Mouse (Mus musculus): ENCODE data around the gene Actn2.

- TF ChIP-seq CTCF (IDR thresholded peaks at IDR 0.05; ENCODE audit: low read depth): no peak
- TF ChIP-seq EP300 (IDR thresholded peaks at IDR 0.05; ENCODE audit: low read depth): no peak
Measured at GRCm38 (mm10) chr13:12372755-12373154, 32.2 kb upstream of the Actn2 start.
